Mouse (Mus musculus): ENCODE data around the gene Casp6. TPM values are rescaled to one million over a fixed set of nuclear protein-coding genes. Genes with fewer than 3 reads are reported as not detected.

The Casp6 gene
- total and polyA plus RNA-seq, 3 experiments = 10.5 to 31.7 (median 15.3) TPM

GRCm38 (mm10) chr3:129904381-129905132 is 3.3 kb downstream of the Casp6 start (continued):
- TF ChIP-seq EP300 (IDR thresholded peaks at IDR 0.05; ENCODE audit: low read length) = peak; percentile 90
- peak; percentile 78 for TF ChIP-seq ETS1 (conservative IDR thresholded peaks at IDR 0.05; ENCODE audit: low read depth, low read length)
- peak; percentile 81 for TF ChIP-seq MAX (IDR thresholded peaks at IDR 0.05; ENCODE audit: low read length)
- no peak for TF ChIP-seq ZC3H11A (IDR thresholded peaks at IDR 0.05; ENCODE audit: low read depth, low read length)
- peak; percentile 55; the same call in 1 of the 2 replicates for TF ChIP-seq JUND (conservative IDR thresholded peaks at IDR 0.05; ENCODE audit: low read depth, low read length)

- in situ Hi-C loops (cut with MboI; ENCODE audit: low pct_ligation_motif_present, low pct_unique_long_range_greater_than_20kb, low sequenced_read_pairs) (loop anchor here (25.0 kb wide), 1 partner anchor 775 kb away; no protein-coding TSS in a partner anchor), dilution Hi-C loops (cut with MboI; ENCODE audit: extremely low pct_ligation_motif_present, extremely low pct_unique_long_range_greater_than_20kb, low sequenced_read_pairs) (no loop called here)
- H3K36me3 ChIP-seq (replicated peaks in 1 of 2; ENCODE audit: control insufficient read depth in 1 of 2, insufficient read depth in 1 of 2, low read length in 1 of 2) = peaks cover 12 to 61% of the 10 kb centered on the region in 2 experiments
- DNase-seq (ENCODE audit: extremely low read depth) = no peak
- H3K4me1 ChIP-seq (ENCODE audit: control insufficient read depth in 1 of 2, insufficient read depth in 2 of 2) = no peaks in the 10 kb centered on the region
- TF ChIP-seq UBTF (IDR thresholded peaks at IDR 0.05; ENCODE audit: low read depth, low read length) (no peak), USF2 (conservative IDR thresholded peaks at IDR 0.05; ENCODE audit: low read depth, low read length) (no peak), MAZ (IDR thresholded peaks at IDR 0.05; ENCODE audit: low read depth, low read length) (no peak), SMC3 (IDR thresholded peaks at IDR 0.05; ENCODE audit: low read depth, low read length) (no peak), MYC (IDR thresholded peaks at IDR 0.05; ENCODE audit: low read depth, low read length) (no peak), RAD21 (IDR thresholded peaks at IDR 0.05; ENCODE audit: low read depth, low read length) (no peak), BHLHE40 (IDR thresholded peaks at IDR 0.05; ENCODE audit: low read depth, low read length) (no peak), POLR2A (IDR thresholded peaks at IDR 0.05; ENCODE audit: low read depth, low read length) (no peak), ZKSCAN1 (IDR thresholded peaks at IDR 0.05; ENCODE audit: borderline replicate concordance, low read depth, low read length) (no peak), KAT2A (IDR thresholded peaks at IDR 0.05; ENCODE audit: insufficient replicate concordance, low read length) (no peak), PAX5 (IDR thresholded peaks at IDR 0.05; ENCODE audit: low read length) (no peak), HCFC1 (IDR thresholded peaks at IDR 0.05; ENCODE audit: low read depth, low read length) (no peak), JUND (conservative IDR thresholded peaks at IDR 0.05; ENCODE audit: low read depth, low read length) (no peak)
- no peaks in the 10 kb centered on the region for H3K79me2 ChIP-seq (replicated peaks; ENCODE audit: control insufficient read depth, extremely low read depth, insufficient read depth, poor library complexity, severe bottlenecking)
- no peaks in the 10 kb centered on the region for H3K9me3 ChIP-seq (replicated peaks; ENCODE audit: low read length)
- H3K9ac ChIP-seq (ENCODE audit: insufficient read depth, low read depth) = no peak overlapping the region
- H3K4me2 ChIP-seq (ENCODE audit: insufficient read depth, low read depth, poor library complexity, severe bottlenecking) = no peak overlapping the region
- H3K27me3 ChIP-seq (replicated peaks) = no peaks in the 10 kb centered on the region
- no peak overlapping the region for H3K4me3 ChIP-seq (replicated peaks in 1 of 3; ENCODE audit: low read depth in 2 of 3, low read length in 2 of 3, poor library complexity in 1 of 3)
- H3K27ac ChIP-seq (ENCODE audit: insufficient read depth, low read depth) = no peak overlapping the region
Observed at GRCm38 (mm10) chr3:129912025-129912424, 10.8 kb downstream of the Casp6 start.

GRCm38 (mm10) chr3:129913241-129913640 is 12.0 kb downstream of the Casp6 start:
- TF ChIP-seq NELFE (IDR thresholded peaks at IDR 0.05; ENCODE audit: low read depth, low read length) (no peak), SMC3 (IDR thresholded peaks at IDR 0.05; ENCODE audit: low read depth, low read length) (no peak), JUN (IDR thresholded peaks at IDR 0.05; ENCODE audit: insufficient read depth, low read depth, low read length) (no peak), ZKSCAN1 (IDR thresholded peaks at IDR 0.05; ENCODE audit: borderline replicate concordance, low read depth, low read length) (no peak), E2F4 (IDR thresholded peaks at IDR 0.05; ENCODE audit: insufficient replicate concordance, low read depth, low read length) (no peak), RAD21 (IDR thresholded peaks at IDR 0.05; ENCODE audit: low read depth, low read length) (no peak), POLR2AphosphoS2 (IDR thresholded peaks at IDR 0.05; ENCODE audit: low read depth, low read length) (no peak), MAZ (IDR thresholded peaks at IDR 0.05; ENCODE audit: low read depth, low read length) (no peak), TBP (conservative IDR thresholded peaks at IDR 0.05; ENCODE audit: low read depth, low read length) (no peak), GABPA (IDR thresholded peaks at IDR 0.05; ENCODE audit: insufficient replicate concordance, low read depth, low read length) (no peak), IRF4 (IDR thresholded peaks at IDR 0.05; ENCODE audit: low read depth, low read length) (no peak), KAT2A (IDR thresholded peaks at IDR 0.05; ENCODE audit: insufficient replicate concordance, low read length) (no peak), CHD1 (IDR thresholded peaks at IDR 0.05; ENCODE audit: low read depth, low read length) (no peak), ZMIZ1 (IDR thresholded peaks at IDR 0.05; ENCODE audit: low read depth, low read length) (no peak), MYC (IDR thresholded peaks at IDR 0.05; ENCODE audit: low read depth, low read length) (no peak), SIN3A (IDR thresholded peaks at IDR 0.05; ENCODE audit: low read length) (no peak), MAX (IDR thresholded peaks at IDR 0.05; ENCODE audit: low read length) (no peak), JUND (conservative IDR thresholded peaks at IDR 0.05; ENCODE audit: low read depth, low read length) (no peak)

More at GRCm38 (mm10) chr3:129913241-129913640, 12.0 kb downstream of the Casp6 start:
- no peak for DNase-seq (ENCODE audit: extremely low read depth)
- no peak overlapping the region for H3K27ac ChIP-seq (ENCODE audit: insufficient read depth, low read depth)
- H3K4me2 ChIP-seq (ENCODE audit: insufficient read depth, low read depth, poor library complexity, severe bottlenecking) = no peak overlapping the region
- H3K79me2 ChIP-seq (replicated peaks; ENCODE audit: control insufficient read depth, extremely low read depth, insufficient read depth, poor library complexity, severe bottlenecking) = no peaks in the 10 kb centered on the region
- H3K4me1 ChIP-seq (ENCODE audit: control insufficient read depth in 1 of 2, insufficient read depth in 2 of 2) = no peaks in the 10 kb centered on the region
- H3K4me3 ChIP-seq (replicated peaks in 1 of 3; ENCODE audit: low read depth in 2 of 3, low read length in 2 of 3, poor library complexity in 1 of 3) = no peak overlapping the region
- no peaks in the 10 kb centered on the region for H3K27me3 ChIP-seq (replicated peaks)
- no peak overlapping the region for H3K9ac ChIP-seq (ENCODE audit: insufficient read depth, low read depth)
- in situ Hi-C loops (cut with MboI; ENCODE audit: low pct_ligation_motif_present, low pct_unique_long_range_greater_than_20kb, low sequenced_read_pairs) = loop anchor here (25.0 kb wide), 1 partner anchor 774 kb away; no protein-coding TSS in a partner anchor
- dilution Hi-C loops (cut with MboI; ENCODE audit: extremely low pct_ligation_motif_present, extremely low pct_unique_long_range_greater_than_20kb, low sequenced_read_pairs) = no loop called here
- peaks cover 12 to 56% of the 10 kb centered on the region in 2 experiments for H3K36me3 ChIP-seq (replicated peaks in 1 of 2; ENCODE audit: control insufficient read depth in 1 of 2, insufficient read depth in 1 of 2, low read length in 1 of 2)
- no peaks in the 10 kb centered on the region for H3K9me3 ChIP-seq (replicated peaks; ENCODE audit: low read length)
